Mouse (Mus musculus) midbrain, embryonic 14.5 days (tissue): ENCODE data around the gene Sptbn1. TPM values are rescaled to one million over a fixed set of nuclear protein-coding genes. Genes with fewer than 3 reads are reported as not detected.

Experiments used
- ATAC-seq: fragments of 200-750 bp; cut with Nextera tagmentation; 2 replicates; pipeline ENCODE4 v1.8.0; 2017; ENCODE audit warnings: moderate number of reproducible peaks, moderate library complexity; ENCODE audit not compliant: low FRiP score, low TSS enrichment
- DNase-seq: peaks from one replicate; pipeline ENCODE4 v3.0.0-alpha.2; 2015
- H3K27ac ChIP-seq: fragments of 300-500 bp; sonication (generic); replicated peaks from 2 replicates; pipeline ENCODE4 v1.5.1; 2014; ENCODE audit warnings: mild to moderate bottlenecking, low read depth, low read length, moderate library complexity
- H3K27me3 ChIP-seq: fragments of 300-500 bp; sonication (generic); 2 replicates; pipeline ENCODE4 v1.6.1; 2014; ENCODE audit warnings: low read length, control low read depth, mixed read lengths; ENCODE audit not compliant: control insufficient read depth, insufficient read depth
- H3K36me3 ChIP-seq: fragments of 300-500 bp; sonication (generic); 2 replicates; pipeline ENCODE4 v1.6.1; 2014; ENCODE audit warnings: low read length, control low read depth; ENCODE audit not compliant: control insufficient read depth, insufficient read depth
- H3K4me1 ChIP-seq: fragments of 300-500 bp; sonication (generic); 2 replicates; pipeline ENCODE4 v1.6.1; 2014; ENCODE audit warnings: mild to moderate bottlenecking, antibody characterized with exemption, low read length, control low read depth; ENCODE audit not compliant: control insufficient read depth, insufficient read depth
- H3K4me2 ChIP-seq: fragments of 300-500 bp; sonication (generic); 2 replicates; pipeline ENCODE4 v1.6.1; 2014; ENCODE audit warnings: mild to moderate bottlenecking, low read length, moderate library complexity
- H3K4me3 ChIP-seq: fragments of 300-500 bp; sonication (generic); replicated peaks from 2 replicates; pipeline ENCODE4 v1.5.1; 2014; ENCODE audit warnings: low read depth, low read length
- H3K9ac ChIP-seq: fragments of 300-500 bp; sonication (generic); replicated peaks from 2 replicates; pipeline ENCODE4 v1.6.1; 2014; ENCODE audit warnings: mild to moderate bottlenecking, low read length, moderate library complexity
- H3K9me3 ChIP-seq: fragments of 300-500 bp; sonication (generic); 2 replicates; pipeline ENCODE4 v1.6.1; 2016; ENCODE audit warnings: low read length, control low read depth, mixed read lengths; ENCODE audit not compliant: control insufficient read depth
- WGBS: fragments of 180-500 bp; shearing (Covaris S2); extraction: QIAGEN DNeasy Blood & Tissue Kit; methylation state at CpG from one replicate; pipeline ENCODE4 v1.1.7; 2014; 5-methylcytosine and 5-hydroxymethylcytosine counted together
- polyA plus RNA-seq: library from polyadenylated mRNA; unstranded; fragments of >200 nt; fragmentation: Nextera tagmentation; extraction: Ambion mirVana; gene quantifications from 2 replicates; pipeline ENCODE4 v1.2.1, GENCODE M21; 2014

The Sptbn1 gene
- polyA plus RNA-seq, 1 experiment from 2014 or later, result 181 TPM

- Histone ChIP-seq H3K9me3 (no peaks in the 10 kb centered on the region), H3K4me2 (no peak overlapping the region), H3K4me1 (peaks cover 10% of the 10 kb centered on the region), H3K4me3 (no peak overlapping the region), H3K9ac (no peak overlapping the region), H3K27ac (no peak overlapping the region), H3K27me3 (no peaks in the 10 kb centered on the region), H3K36me3 (no peaks in the 10 kb centered on the region)
- DNase-seq (no peak), ATAC-seq (no peak)
- 86% methylated on average over 3 of the region's 3 CpGs for WGBS
Measured at GRCm38 (mm10) chr11:30195756-30196155, 72.2 kb downstream of the Sptbn1 start.

GRCm38 (mm10) chr11:30194800-30195199, 73.2 kb downstream of the Sptbn1 start:
- Histone ChIP-seq H3K27ac (no peak overlapping the region), H3K9me3 (no peaks in the 10 kb centered on the region), H3K4me1 (peaks cover 10% of the 10 kb centered on the region), H3K9ac (no peak overlapping the region), H3K4me3 (no peak overlapping the region), H3K36me3 (no peaks in the 10 kb centered on the region), H3K27me3 (no peaks in the 10 kb centered on the region), H3K4me2 (no peak overlapping the region)
- DNase-seq, result no peak
- no peak for ATAC-seq
- 92% methylated on average over 1 of the region's 1 CpGs for WGBS

GRCm38 (mm10) chr11:30190959-30191358, 77.0 kb downstream of the Sptbn1 start:
- Histone ChIP-seq H3K9me3 (no peaks in the 10 kb centered on the region), H3K27ac (no peak overlapping the region), H3K4me2 (no peak overlapping the region), H3K36me3 (no peaks in the 10 kb centered on the region), H3K27me3 (no peaks in the 10 kb centered on the region), H3K4me1 (no peaks in the 10 kb centered on the region), H3K9ac (no peak overlapping the region), H3K4me3 (no peak overlapping the region)
- DNase-seq, result no peak
- 92% methylated on average over 4 of the region's 4 CpGs for WGBS
- ATAC-seq, result no peak

- no peaks in the 10 kb centered on the region for H3K36me3 ChIP-seq
- DNase-seq, result no peak
- no peaks in the 10 kb centered on the region for H3K27me3 ChIP-seq
- no peak overlapping the region for H3K4me3 ChIP-seq
- H3K9me3 ChIP-seq, result no peaks in the 10 kb centered on the region
- no peak overlapping the region for H3K27ac ChIP-seq
- no peak overlapping the region for H3K9ac ChIP-seq
- no peaks in the 10 kb centered on the region for H3K4me1 ChIP-seq
- no peak overlapping the region for H3K4me2 ChIP-seq
- 98% methylated on average over 3 of the region's 3 CpGs for WGBS
- no peak for ATAC-seq
Measured at GRCm38 (mm10) chr11:30190119-30190518, 77.9 kb downstream of the Sptbn1 start.

GRCm38 (mm10) chr11:30186902-30187470, 81.0 kb downstream of the Sptbn1 start:
- no peaks in the 10 kb centered on the region for H3K36me3 ChIP-seq
- no peak for DNase-seq
- no peak for ATAC-seq

GRCm38 (mm10) chr11:30184527-30184926, 83.4 kb downstream of the Sptbn1 start:
- H3K9me3 ChIP-seq, result no peaks in the 10 kb centered on the region
- ATAC-seq (no peak), DNase-seq (no peak)
- no peak overlapping the region for H3K4me2 ChIP-seq
- no peak overlapping the region for H3K27ac ChIP-seq
- no peaks in the 10 kb centered on the region for H3K27me3 ChIP-seq
- H3K9ac ChIP-seq, result no peak overlapping the region
- no peak overlapping the region for H3K4me3 ChIP-seq
- 86% methylated on average over 2 of the region's 2 CpGs for WGBS
- H3K36me3 ChIP-seq, result no peaks in the 10 kb centered on the region
- no peaks in the 10 kb centered on the region for H3K4me1 ChIP-seq

More at GRCm38 (mm10) chr11:30186902-30187470, 81.0 kb downstream of the Sptbn1 start:
- Histone ChIP-seq H3K4me1 (no peaks in the 10 kb centered on the region), H3K4me3 (no peak overlapping the region), H3K4me2 (no peak overlapping the region), H3K27ac (no peak overlapping the region), H3K9ac (no peak overlapping the region), H3K9me3 (no peaks in the 10 kb centered on the region), H3K27me3 (no peaks in the 10 kb centered on the region)
- 75% methylated on average over 4 of the region's 4 CpGs for WGBS

GRCm38 (mm10) chr11:30182716-30183411, 85.1 kb downstream of the Sptbn1 start:
- Histone ChIP-seq H3K27ac (no peak overlapping the region), H3K9me3 (no peaks in the 10 kb centered on the region), H3K27me3 (no peaks in the 10 kb centered on the region), H3K4me3 (no peak overlapping the region), H3K4me1 (no peaks in the 10 kb centered on the region), H3K36me3 (no peaks in the 10 kb centered on the region), H3K9ac (no peak overlapping the region), H3K4me2 (no peak overlapping the region)
- no peak for ATAC-seq
- DNase-seq, result no peak
- 93% methylated on average over 8 of the region's 8 CpGs for WGBS

DNA sequence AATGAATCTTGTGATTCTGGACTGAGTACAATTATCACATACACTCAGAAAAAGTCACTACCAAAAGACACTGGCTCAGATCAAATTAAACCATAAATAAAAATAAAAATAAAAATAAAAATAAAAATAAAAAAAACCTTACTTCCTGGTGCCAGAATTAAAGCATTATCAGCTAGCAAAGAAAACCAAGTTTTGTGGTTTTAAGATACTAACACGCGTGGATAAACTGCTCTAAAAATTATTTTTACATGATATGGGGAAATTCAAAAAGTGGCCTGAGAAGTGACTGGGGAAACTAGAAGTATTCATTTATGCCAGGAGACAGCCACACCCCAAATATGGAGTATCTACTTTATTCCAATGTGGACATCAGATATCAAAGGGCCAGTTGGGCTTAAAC, 89.8 kb downstream of the Sptbn1 start:
- Histone ChIP-seq H3K4me1 (no peaks in the 10 kb centered on the region), H3K27ac (no peak overlapping the region), H3K4me2 (no peak overlapping the region), H3K36me3 (no peaks in the 10 kb centered on the region), H3K27me3 (no peaks in the 10 kb centered on the region), H3K4me3 (no peak overlapping the region), H3K9ac (no peak overlapping the region), H3K9me3 (no peaks in the 10 kb centered on the region)
- WGBS, result 100% methylated on average over 2 of the region's 2 CpGs
- ATAC-seq (no peak), DNase-seq (no peak)
